Mouse (Mus musculus) granulocyte monocyte progenitor cell, adult 5-6 weeks (primary cell): ENCODE measurements around the gene Olfr618. TPM values are rescaled to one million over a fixed set of nuclear protein-coding genes. Genes with fewer than 3 reads are reported as not detected.
"Not testable (repeated sequence)": the region's sequence is repeated elsewhere in the genome, so short reads cannot be mapped to it uniquely, and the experiment has no call there.

Source experiments
- ATAC-seq: replicated peaks from 2 replicates; pipeline ENCODE4 v1.8.0; 2016; ENCODE audit warnings: mild to moderate bottlenecking, moderate TSS enrichment, inconsistent platforms; ENCODE audit not compliant: poor library complexity, severe bottlenecking
- total RNA-seq, 2 experiments: library from RNA; stranded (forward) in 1 of 2; stranded (reverse) in 1 of 2; fragments of 200-712, 200-1000 nt in 1 of 2; fragments of >200 nt in 1 of 2; fragmentation: Nextera tagmentation in 1 of 2; gene quantifications; 2 replicates each; pipeline ENCODE4 v1.2.3; 2014 to 2017

Gene Olfr618
- total RNA-seq (2014; fragmentation: Nextera tagmentation) (not detected in 2 replicates), total RNA-seq (2017) (not detected in 2 replicates)

- no peak for ATAC-seq
Observed at GRCm38 (mm10) chr7:103589803-103590202, at the start of gene Olfr618. TSS of gene Olfr618 (plus strand) at chr7:103590103.

DNA sequence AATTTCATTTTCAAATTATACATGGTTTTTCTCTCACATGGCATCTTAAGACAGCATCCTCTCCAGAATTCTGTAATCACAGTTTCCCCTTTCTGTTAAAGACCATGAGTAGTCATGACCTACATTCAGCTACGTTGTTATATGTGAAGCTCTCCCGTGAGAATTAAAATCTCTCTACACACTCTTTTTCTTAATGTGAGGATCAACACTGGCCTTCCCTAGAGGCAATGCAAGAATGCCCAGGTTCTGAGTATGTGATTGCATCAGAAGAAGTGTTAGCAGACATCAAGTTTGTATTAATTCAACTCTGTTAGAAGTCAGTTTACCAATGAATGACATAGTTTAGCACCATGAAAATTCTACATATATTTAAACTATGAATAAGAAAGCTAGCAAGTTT, 47.3 kb upstream of the Olfr618 start, which contains the start of gene Olfr612:
Gene Olfr612, minus strand, starts transcription at position 101 of the 400 bp plus-strand sequence.
- not testable (repeated sequence) for ATAC-seq

- ATAC-seq, result no peak
Observed at GRCm38 (mm10) chr7:103547774-103548173, 42.1 kb upstream of the Olfr618 start, which contains the start of gene Olfr613. TSS of gene Olfr613 (plus strand) at chr7:103548074.

DNA sequence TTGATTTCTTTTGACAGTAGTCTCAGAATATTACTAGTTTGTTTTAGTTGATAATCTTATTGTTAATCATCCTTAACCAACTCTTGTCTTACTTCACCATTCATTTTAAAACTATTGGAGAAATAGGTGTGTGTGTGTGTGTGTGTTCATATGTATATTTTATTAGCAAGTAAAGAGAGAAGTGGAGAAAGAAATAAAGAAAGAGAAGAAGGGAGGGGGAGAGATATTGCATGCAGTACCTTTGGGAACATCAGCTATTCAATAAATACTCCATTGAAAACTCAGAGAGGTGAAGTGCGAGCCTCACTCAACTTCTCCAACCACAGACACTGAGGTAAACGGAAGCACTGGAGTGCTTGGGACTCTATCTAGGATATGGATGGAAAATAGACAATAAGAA, 34.1 kb upstream of the Olfr618 start, which contains the start of gene Olfr615:
Gene Olfr615, plus strand, starts transcription at position 301 of the 400 bp plus-strand sequence.
- no peak for ATAC-seq

GRCm38 (mm10) chr7:103569043-103569442, 20.9 kb upstream of the Olfr618 start, which contains the start of gene Olfr616:
TSS of gene Olfr616 (minus strand) at chr7:103569143.
- ATAC-seq, result no peak

- ATAC-seq, result no peak
Observed at GRCm38 (mm10) chr7:103572761-103573160, 17.1 kb upstream of the Olfr618 start, which contains the start of gene Olfr617. TSS of gene Olfr617 (plus strand) at chr7:103573061.

DNA sequence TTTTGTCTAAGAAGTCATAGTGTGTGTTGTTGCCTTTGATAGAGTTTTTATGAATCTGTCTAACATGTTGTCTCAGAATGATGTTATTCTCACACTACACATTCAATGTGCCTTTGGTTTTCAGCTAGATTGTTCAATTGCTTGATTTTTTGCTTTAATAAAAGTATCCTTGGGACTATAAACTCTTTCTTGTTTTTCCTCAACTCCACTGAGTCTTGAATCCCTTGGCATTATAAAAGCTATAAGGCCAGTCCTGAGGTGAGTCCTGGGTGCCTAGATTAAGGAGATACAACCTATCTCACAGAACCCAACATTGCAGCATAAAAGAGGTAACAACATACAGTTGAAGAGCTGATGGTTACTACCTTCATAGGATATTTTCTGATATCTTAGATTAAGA, 10.4 kb downstream of the Olfr618 start, which contains the start of gene Olfr619:
Gene Olfr619, plus strand, starts transcription at position 301 of the 400 bp plus-strand sequence.
- no peak for ATAC-seq

DNA sequence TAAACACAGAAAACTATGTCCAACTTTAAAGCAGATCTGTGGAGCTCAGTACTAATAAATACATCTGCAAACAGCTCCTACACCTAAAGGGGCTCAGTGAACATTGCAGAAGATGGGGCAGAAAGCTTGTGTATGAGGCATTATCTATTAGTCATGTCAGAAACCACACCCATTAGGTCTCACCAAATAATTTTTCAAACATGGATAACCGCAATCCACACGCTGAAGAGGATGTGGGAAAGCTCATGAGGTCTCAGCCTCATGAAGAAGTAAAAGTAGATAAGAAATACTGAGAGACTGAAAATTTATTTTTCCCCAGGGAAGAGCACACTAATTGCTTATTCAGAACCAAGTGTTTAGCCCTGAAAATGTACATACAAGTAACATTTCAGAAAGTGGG, 17.5 kb downstream of the Olfr618 start:
- ATAC-seq, result no peak

DNA sequence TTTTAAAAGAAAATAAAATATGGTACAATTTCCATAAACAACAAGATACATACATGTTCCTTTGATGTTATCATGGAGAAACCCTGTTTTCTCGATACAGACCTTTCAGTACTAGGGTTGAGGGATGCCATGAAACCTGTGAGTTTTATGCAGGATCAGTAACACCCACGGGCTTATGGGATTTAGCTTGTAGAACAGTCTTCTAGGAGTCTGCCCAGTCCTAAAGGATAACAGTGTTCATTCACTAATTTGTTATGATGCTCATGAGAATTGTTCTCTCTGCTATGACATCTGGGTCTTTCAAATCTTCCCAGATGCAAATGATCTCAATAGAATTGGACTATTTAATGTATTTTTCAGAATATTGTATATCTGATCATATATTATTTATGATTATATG, 22.5 kb downstream of the Olfr618 start, which contains the start of gene Olfr620:
Gene Olfr620, minus strand, starts transcription at position 101 of the 400 bp plus-strand sequence.
- ATAC-seq, result no peak

GRCm38 (mm10) chr7:103636795-103637194, 46.9 kb downstream of the Olfr618 start:
- no peak for ATAC-seq

DNA sequence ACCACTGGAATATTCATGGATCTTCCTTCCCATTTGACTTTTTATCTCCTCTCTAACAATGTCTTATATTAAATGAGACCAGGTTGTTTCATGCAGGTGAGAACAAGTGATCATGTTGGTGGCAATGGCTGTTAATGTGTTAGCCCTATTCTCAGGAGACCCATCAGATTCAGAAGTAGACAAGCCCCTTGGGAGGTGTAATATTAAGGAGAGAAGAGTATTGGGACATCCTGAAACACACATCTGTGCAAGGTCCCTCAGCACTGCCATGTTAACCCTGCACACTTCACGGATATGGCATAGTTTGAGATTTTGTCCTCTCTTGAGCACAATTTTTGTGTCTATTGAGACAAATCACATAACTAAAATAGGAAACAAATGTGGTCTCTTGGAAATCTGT, 52.7 kb downstream of the Olfr618 start, which contains the start of gene Olfr622:
Gene Olfr622, minus strand, starts transcription at position 101 of the 400 bp plus-strand sequence.
- ATAC-seq, result no peak

- no peak for ATAC-seq
Observed at GRCm38 (mm10) chr7:103644070-103644469, 54.2 kb downstream of the Olfr618 start.

Other genes with a start within 250 kb of the Olfr618 start
Only the 30 nearest of the 31 such genes appear.
- gene Olfr601, start 227.4 kb upstream of the Olfr618 start, total RNA-seq (2014; fragmentation: Nextera tagmentation), result not detected in 2 replicates
- not detected in 2 replicates for gene Olfr601, start 227.4 kb upstream of the Olfr618 start, total RNA-seq (2017)
- gene Olfr603, start 203.9 kb upstream of the Olfr618 start, total RNA-seq (2014; fragmentation: Nextera tagmentation), result not detected in 2 replicates
- not detected in 2 replicates for gene Olfr603, start 203.9 kb upstream of the Olfr618 start, total RNA-seq (2017)
- gene Usp17lc, start 175.0 kb upstream of the Olfr618 start, total RNA-seq (2014; fragmentation: Nextera tagmentation), result not detected in 2 replicates
- not detected in 2 replicates for gene Usp17lc, start 175.0 kb upstream of the Olfr618 start, total RNA-seq (2017)
- gene Olfr605, start 144.7 kb upstream of the Olfr618 start, total RNA-seq (2014; fragmentation: Nextera tagmentation), result not detected in 2 replicates
- gene Olfr605, start 144.7 kb upstream of the Olfr618 start, total RNA-seq (2017), result not detected in 2 replicates
- gene Olfr606, start 141.1 kb upstream of the Olfr618 start, total RNA-seq (2014; fragmentation: Nextera tagmentation), result not detected in 2 replicates
- not detected in 2 replicates for gene Olfr606, start 141.1 kb upstream of the Olfr618 start, total RNA-seq (2017)
- not detected in 2 replicates for gene Olfr607, start 126.0 kb upstream of the Olfr618 start, total RNA-seq (2014; fragmentation: Nextera tagmentation)
- not detected in 2 replicates for gene Olfr607, start 126.0 kb upstream of the Olfr618 start, total RNA-seq (2017)
- not detected in 2 replicates for gene Olfr608, start 120.2 kb upstream of the Olfr618 start, total RNA-seq (2014; fragmentation: Nextera tagmentation)
- gene Olfr608, start 120.2 kb upstream of the Olfr618 start, total RNA-seq (2017), result not detected in 2 replicates
- gene Olfr609, start 92.0 kb upstream of the Olfr618 start, total RNA-seq (2014; fragmentation: Nextera tagmentation), result not detected in 2 replicates
- not detected in 2 replicates for gene Olfr609, start 92.0 kb upstream of the Olfr618 start, total RNA-seq (2017)
- not detected in 2 replicates for gene Olfr610, start 78.0 kb upstream of the Olfr618 start, total RNA-seq (2014; fragmentation: Nextera tagmentation)
- gene Olfr610, start 78.0 kb upstream of the Olfr618 start, total RNA-seq (2017), result not detected in 2 replicates
- gene Olfr611, start 69.3 kb upstream of the Olfr618 start, total RNA-seq (2014; fragmentation: Nextera tagmentation), result not detected in 2 replicates
- not detected in 2 replicates for gene Olfr611, start 69.3 kb upstream of the Olfr618 start, total RNA-seq (2017)
- not detected in 2 replicates for gene Olfr612, start 47.4 kb upstream of the Olfr618 start, total RNA-seq (2014; fragmentation: Nextera tagmentation)
- not detected in 2 replicates for gene Olfr612, start 47.4 kb upstream of the Olfr618 start, total RNA-seq (2017)
- gene Olfr613, start 42.0 kb upstream of the Olfr618 start, total RNA-seq (2014; fragmentation: Nextera tagmentation), result not detected in 2 replicates
- not detected in 2 replicates for gene Olfr613, start 42.0 kb upstream of the Olfr618 start, total RNA-seq (2017)
- not detected in 2 replicates for gene Olfr615, start 34.0 kb upstream of the Olfr618 start, total RNA-seq (2014; fragmentation: Nextera tagmentation)
- gene Olfr615, start 34.0 kb upstream of the Olfr618 start, total RNA-seq (2017), result not detected in 2 replicates
- not detected in 2 replicates for gene Olfr616, start 21.0 kb upstream of the Olfr618 start, total RNA-seq (2014; fragmentation: Nextera tagmentation)
- not detected in 2 replicates for gene Olfr616, start 21.0 kb upstream of the Olfr618 start, total RNA-seq (2017)
- not detected in 2 replicates for gene Olfr617, start 17.0 kb upstream of the Olfr618 start, total RNA-seq (2014; fragmentation: Nextera tagmentation)
- not detected in 2 replicates for gene Olfr617, start 17.0 kb upstream of the Olfr618 start, total RNA-seq (2017)
- not detected in 2 replicates for gene Olfr619, start 10.5 kb downstream of the Olfr618 start, total RNA-seq (2014; fragmentation: Nextera tagmentation)
- gene Olfr619, start 10.5 kb downstream of the Olfr618 start, total RNA-seq (2017), result not detected in 2 replicates
- not detected in 2 replicates for gene Olfr620, start 22.4 kb downstream of the Olfr618 start, total RNA-seq (2014; fragmentation: Nextera tagmentation)
- not detected in 2 replicates for gene Olfr620, start 22.4 kb downstream of the Olfr618 start, total RNA-seq (2017)
- gene Olfr622, start 52.6 kb downstream of the Olfr618 start, total RNA-seq (2014; fragmentation: Nextera tagmentation), result not detected in 2 replicates
- gene Olfr622, start 52.6 kb downstream of the Olfr618 start, total RNA-seq (2017), result not detected in 2 replicates
- not detected in 2 replicates for gene Olfr623, start 73.6 kb downstream of the Olfr618 start, total RNA-seq (2014; fragmentation: Nextera tagmentation)
- not detected in 2 replicates for gene Olfr623, start 73.6 kb downstream of the Olfr618 start, total RNA-seq (2017)
- not detected in 2 replicates for gene Olfr624, start 81.1 kb downstream of the Olfr618 start, total RNA-seq (2014; fragmentation: Nextera tagmentation)
- gene Olfr624, start 81.1 kb downstream of the Olfr618 start, total RNA-seq (2017), result not detected in 2 replicates
- gene Olfr625-ps1, start 92.6 kb downstream of the Olfr618 start, total RNA-seq (2014; fragmentation: Nextera tagmentation), result not detected in 2 replicates
- gene Olfr625-ps1, start 92.6 kb downstream of the Olfr618 start, total RNA-seq (2017), result not detected in 2 replicates
- not detected in 2 replicates for gene Olfr243, start 124.6 kb downstream of the Olfr618 start, total RNA-seq (2014; fragmentation: Nextera tagmentation)
- gene Olfr243, start 124.6 kb downstream of the Olfr618 start, total RNA-seq (2017), result not detected in 2 replicates
- gene Olfr628, start 140.3 kb downstream of the Olfr618 start, total RNA-seq (2014; fragmentation: Nextera tagmentation), result not detected in 2 replicates
- gene Olfr628, start 140.3 kb downstream of the Olfr618 start, total RNA-seq (2017), result not detected in 2 replicates
- not detected in 2 replicates for gene Olfr629, start 154.8 kb downstream of the Olfr618 start, total RNA-seq (2014; fragmentation: Nextera tagmentation)
- not detected in 2 replicates for gene Olfr629, start 154.8 kb downstream of the Olfr618 start, total RNA-seq (2017)
- gene Olfr630, start 167.2 kb downstream of the Olfr618 start, total RNA-seq (2014; fragmentation: Nextera tagmentation), result not detected in 2 replicates
- gene Olfr630, start 167.2 kb downstream of the Olfr618 start, total RNA-seq (2017), result not detected in 2 replicates
- not detected in 2 replicates for gene Olfr69, start 181.5 kb downstream of the Olfr618 start, total RNA-seq (2014; fragmentation: Nextera tagmentation)
- not detected in 2 replicates for gene Olfr69, start 181.5 kb downstream of the Olfr618 start, total RNA-seq (2017)
- gene Olfr68, start 189.6 kb downstream of the Olfr618 start, total RNA-seq (2014; fragmentation: Nextera tagmentation), result not detected in 2 replicates
- gene Olfr68, start 189.6 kb downstream of the Olfr618 start, total RNA-seq (2017), result not detected in 2 replicates
- not detected in 2 replicates for gene Olfr67, start 201.7 kb downstream of the Olfr618 start, total RNA-seq (2014; fragmentation: Nextera tagmentation)
- gene Olfr67, start 201.7 kb downstream of the Olfr618 start, total RNA-seq (2017), result not detected in 2 replicates
- gene Hbb-bt, start 223.9 kb downstream of the Olfr618 start, total RNA-seq (2014; fragmentation: Nextera tagmentation), result not detected in 2 replicates
- gene Hbb-bt, start 223.9 kb downstream of the Olfr618 start, total RNA-seq (2017), result not detected in 2 replicates
- gene Hbb-bs, start 238.0 kb downstream of the Olfr618 start, total RNA-seq (2014; fragmentation: Nextera tagmentation), result not detected in 2 replicates
- 1.6 and 5.2 TPM in 2 replicates for gene Hbb-bs, start 238.0 kb downstream of the Olfr618 start, total RNA-seq (2017)